Mouse (Mus musculus) spleen, embryonic (tissue): ENCODE results near the gene Zfp865.

Experiments used
- CTCF ChIA-PET: fragments of 350-600 bp; sonication (Branson Sonifier 250); formaldehyde crosslinking; loops from one replicate; lab custom pipeline; 2022; lab: Charles Lee

The Zfp865 gene

DNA sequence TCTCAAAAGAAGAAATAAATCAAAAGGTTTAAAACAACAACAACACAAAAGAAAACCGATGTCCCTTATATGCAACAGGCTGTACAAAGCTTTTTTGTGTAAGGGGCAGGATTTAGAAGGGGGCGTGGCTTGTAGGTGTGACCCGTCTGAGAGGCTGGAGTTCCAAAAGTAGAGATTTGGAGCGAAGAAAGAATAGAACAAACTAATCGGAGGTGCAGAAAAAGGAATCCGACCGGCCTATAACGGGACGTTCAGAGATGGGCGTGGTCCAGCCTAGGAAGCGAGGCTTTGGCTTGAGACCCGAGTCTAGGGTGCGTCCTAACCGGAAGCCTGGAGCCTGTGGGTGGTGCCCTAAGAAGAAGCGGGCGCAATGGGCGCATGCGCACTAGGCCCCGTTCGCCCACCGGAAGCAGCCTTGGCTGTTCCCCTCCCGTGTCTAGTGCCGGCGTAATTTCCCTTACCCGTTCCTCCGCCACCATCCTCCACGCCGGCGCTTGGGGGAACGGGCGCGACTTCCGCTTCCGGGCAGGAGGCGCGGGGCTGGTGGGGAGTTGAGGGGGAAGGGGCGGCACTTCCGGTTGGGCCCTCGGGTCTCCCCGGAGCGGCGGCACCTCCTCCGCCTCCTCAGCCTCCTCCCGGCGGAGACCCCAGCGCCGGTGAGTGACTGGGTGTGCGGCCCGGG is at the start of gene Zfp865, which contains the start of gene Ccdc106:
Gene Zfp865 (plus strand): TSS at position 377 of the 682 bp plus-strand sequence.
Gene Ccdc106 (plus strand): TSS at position 554 of the 682 bp plus-strand sequence.
- CTCF ChIA-PET = interaction anchor here (0.7 to 1.2 kb wide), 3 partner anchors 31 to 1375 kb away, joined by 3 to 11 read pairs (median 4); partner anchors contain the start of genes Cnot3 and Zfp580

GRCm38 (mm10) chr7:4971068-4971467 is 49.1 kb upstream of the Zfp865 start, which contains the start of gene Sbk3:
Sbk3 (minus strand) TSS chr7:4971168.
- CTCF ChIA-PET = no interaction called here

- CTCF ChIA-PET = no interaction called here
Measured at GRCm38 (mm10) chr7:4971710-4972109, 48.5 kb upstream of the Zfp865 start.

- CTCF ChIA-PET = no interaction called here
Measured at GRCm38 (mm10) chr7:4972321-4973047, 47.7 kb upstream of the Zfp865 start.

GRCm38 (mm10) chr7:4975455-4975854 is 44.7 kb upstream of the Zfp865 start:
- CTCF ChIA-PET = no interaction called here

DNA sequence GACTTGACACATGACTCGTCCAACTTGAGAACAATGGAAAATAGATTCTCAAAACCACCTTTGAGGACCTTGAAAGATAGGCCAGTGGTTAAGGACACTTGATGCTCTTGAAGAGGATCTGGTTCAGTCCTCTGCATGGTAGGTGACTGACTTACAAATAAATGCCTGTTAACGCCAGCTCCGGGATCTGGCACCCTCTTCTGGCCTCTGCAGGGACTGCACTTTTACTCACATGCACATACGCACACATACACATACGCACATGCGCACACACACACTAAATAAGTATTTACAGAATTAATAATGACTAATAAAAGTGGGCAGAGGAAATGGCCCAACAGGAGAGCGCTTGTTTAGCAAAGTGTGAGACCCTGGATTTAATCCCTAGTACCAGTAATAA is 43.3 kb upstream of the Zfp865 start:
- CTCF ChIA-PET = no interaction called here

- CTCF ChIA-PET = no interaction called here
Measured at GRCm38 (mm10) chr7:4988250-4988649, 31.9 kb upstream of the Zfp865 start.

GRCm38 (mm10) chr7:4993347-4993998 is 26.7 kb upstream of the Zfp865 start:
- CTCF ChIA-PET = no interaction called here

- CTCF ChIA-PET = no interaction called here
Measured at GRCm38 (mm10) chr7:4993999-4994788, 26.0 kb upstream of the Zfp865 start.

DNA sequence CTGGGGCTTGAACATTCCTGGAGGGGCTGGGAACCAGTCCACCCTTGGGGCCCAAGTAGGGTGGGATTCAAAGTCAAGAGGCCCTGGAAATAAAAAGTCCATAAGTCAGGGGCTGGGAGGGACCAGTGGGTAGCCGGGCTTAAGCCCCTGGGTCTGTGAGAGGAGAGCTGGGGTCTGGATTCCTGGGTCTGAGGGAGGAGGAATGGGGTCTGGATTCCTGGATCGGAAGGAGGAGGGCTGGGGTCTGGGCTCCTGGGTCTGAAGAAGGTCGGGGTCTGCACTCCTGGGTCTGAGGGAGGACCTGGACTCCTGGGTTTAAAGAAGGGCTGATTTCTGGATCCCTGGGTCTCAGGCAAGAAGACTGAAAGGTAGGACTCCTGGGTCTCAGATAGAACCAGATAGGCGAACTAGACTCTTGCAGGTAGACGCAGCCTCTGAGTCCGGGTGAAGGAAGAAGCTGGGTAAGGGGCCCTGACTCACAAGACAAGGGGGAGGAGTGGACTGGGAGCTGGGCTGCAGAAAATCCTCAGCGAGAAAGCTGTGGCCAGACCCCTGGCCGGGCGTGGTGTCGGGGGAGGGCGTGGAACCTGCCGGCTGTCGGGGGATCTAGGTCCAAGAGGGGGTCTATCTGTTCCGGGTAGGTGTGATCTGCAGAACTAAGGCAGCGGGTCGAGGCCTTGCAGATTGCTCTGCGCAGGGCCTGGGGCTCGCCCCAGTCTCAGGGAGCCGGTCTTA is 24.7 kb upstream of the Zfp865 start:
- CTCF ChIA-PET = interaction anchor here (0.5 to 1.0 kb wide), 2 partner anchors 18 to 110 kb away, joined by 3 read pairs; no protein-coding TSS in a partner anchor

DNA sequence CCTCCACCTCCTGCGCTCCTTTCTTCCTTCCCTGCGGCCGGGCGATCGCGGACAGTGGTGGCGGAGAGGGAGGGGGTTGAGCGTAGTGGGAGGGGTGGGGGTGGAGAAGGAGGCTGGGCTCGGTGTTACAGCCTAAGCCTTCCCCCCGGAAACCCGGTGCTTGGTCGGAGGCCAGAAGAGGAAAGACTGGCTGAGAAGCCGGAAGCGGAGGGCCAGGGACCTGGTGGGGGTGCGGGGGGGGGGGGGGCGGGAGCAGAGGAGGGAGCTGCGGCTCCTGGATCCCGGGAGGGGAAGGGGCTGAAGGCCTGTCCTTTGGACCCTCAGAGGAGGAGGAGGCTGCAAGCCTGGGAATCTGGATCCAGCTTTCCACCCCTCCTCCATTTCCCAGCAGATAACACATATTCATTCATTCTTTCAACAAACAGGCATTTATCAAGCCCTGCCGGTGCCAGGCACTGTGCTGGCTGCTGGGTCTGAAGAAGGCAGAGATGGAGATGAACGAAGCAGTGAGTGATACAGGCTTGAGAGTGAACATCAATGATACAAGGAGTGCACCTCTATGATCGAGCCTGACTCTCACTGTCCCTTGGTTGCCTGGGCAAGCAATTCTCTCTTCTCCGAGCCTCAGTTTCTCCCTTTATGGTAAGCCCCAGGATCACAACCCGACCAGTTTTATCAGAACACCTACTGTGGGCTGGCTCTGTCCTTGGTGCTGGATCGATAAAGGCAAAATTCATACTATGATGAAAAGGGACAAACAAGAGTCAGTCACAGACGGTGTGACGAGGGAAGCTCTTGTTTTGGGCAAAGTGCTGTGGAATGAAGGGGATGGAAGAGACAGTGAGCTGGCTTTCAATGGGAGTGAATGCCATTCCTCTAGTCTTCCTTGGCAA is 23.9 kb upstream of the Zfp865 start, which contains the start of gene Zfp579:
Gene Zfp579 (minus strand): TSS at position 156 of the 893 bp plus-strand sequence.
- CTCF ChIA-PET = interaction anchor here (0.5 to 1.0 kb wide), 4 partner anchors 17 to 856 kb away, joined by 3 to 4 read pairs (median 3); no protein-coding TSS in a partner anchor

GRCm38 (mm10) chr7:4996934-4997333 is 23.2 kb upstream of the Zfp865 start:
- CTCF ChIA-PET = no interaction called here

GRCm38 (mm10) chr7:4999876-5000275 is 20.3 kb upstream of the Zfp865 start:
- CTCF ChIA-PET = interaction anchor here (1.4 kb wide), 1 partner anchor 47 kb away, joined by 8 read pairs; no protein-coding TSS in a partner anchor

- CTCF ChIA-PET = interaction anchor here (0.6 kb wide), 1 partner anchor 109 kb away, joined by 3 read pairs; no protein-coding TSS in a partner anchor
Measured at GRCm38 (mm10) chr7:5002876-5003275, 17.3 kb upstream of the Zfp865 start.

DNA sequence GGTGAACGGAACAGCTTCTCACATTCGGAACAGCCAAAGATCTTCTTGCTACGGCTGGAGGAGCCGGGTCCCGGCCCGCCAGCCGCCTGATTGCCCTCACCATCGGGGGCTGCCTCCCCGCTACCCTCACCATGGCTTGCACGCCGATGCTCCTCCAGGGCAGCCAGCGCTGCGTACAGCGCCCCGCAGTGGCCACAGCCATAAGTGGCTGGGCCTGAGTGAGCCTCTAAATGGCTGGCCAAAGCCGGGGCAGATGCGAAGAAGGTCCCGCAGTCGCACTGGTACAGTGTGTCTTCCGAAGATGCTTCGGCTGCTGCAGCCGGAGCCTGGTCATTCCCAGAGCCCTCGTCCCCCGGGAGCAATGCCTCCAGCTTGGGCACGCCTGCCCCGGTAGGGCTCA is 11.9 kb upstream of the Zfp865 start:
- CTCF ChIA-PET = no interaction called here

- CTCF ChIA-PET = interaction anchor here (0.8 kb wide), 1 partner anchor 17 kb away, joined by 3 read pairs; the partner anchor contains the start of gene Zfp579
Measured at GRCm38 (mm10) chr7:5012681-5013513, 7.3 kb upstream of the Zfp865 start.

- CTCF ChIA-PET = interaction anchor here (0.6 to 0.8 kb wide), 3 partner anchors 37 to 375 kb away, joined by 3 read pairs; partner anchors contain the start of gene Zfp580
Measured at GRCm38 (mm10) chr7:5014251-5015117, 5.7 kb upstream of the Zfp865 start, which contains the start of the genes Zfp524 and Fiz1. Zfp524 (plus strand) TSS chr7:5014415. Fiz1 (minus strand) TSS chr7:5014697.
